Mouse (Mus musculus): Measurements from ENCODE around the gene Babam2. TPM values are rescaled to one million over a fixed set of nuclear protein-coding genes. Genes with fewer than 3 reads are reported as not detected.

Babam2 gene
- polyA plus RNA-seq, 1 experiment from 2014 or later = 33.5 TPM

DNA sequence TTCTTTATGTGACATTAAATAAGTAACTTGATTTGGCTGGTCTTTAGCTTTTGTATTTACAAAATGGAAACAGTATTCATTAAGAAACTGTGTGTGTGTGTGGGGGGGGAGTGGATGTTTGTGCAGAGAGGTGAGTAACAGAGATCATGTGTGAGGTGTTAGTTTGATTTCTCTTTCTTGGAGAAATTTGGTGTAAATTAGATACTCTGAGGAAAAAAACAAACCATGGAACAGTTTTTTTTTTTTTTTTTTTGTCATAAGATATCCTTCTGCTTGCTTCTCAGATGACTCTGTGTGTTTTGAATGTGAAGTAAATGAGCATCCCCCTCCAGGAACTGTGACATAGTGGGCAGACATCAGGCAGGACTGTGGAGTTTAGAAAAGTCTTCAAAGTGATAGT is 1.9 kb downstream of the Babam2 start:
- no peaks in the 10 kb centered on the region for H3K27me3 ChIP-seq (ENCODE audit: control insufficient read depth, insufficient read depth, low read length)
- H3K4me3 ChIP-seq (replicated peaks; ENCODE audit: low read depth, low read length) = no peak overlapping the region
- H3K36me3 ChIP-seq (ENCODE audit: control insufficient read depth, insufficient read depth, low read length) = 0 out of 2 replicates have a peak, but pooled peaks cover 3% of the 10 kb centered on the region
- H3K27ac ChIP-seq (replicated peaks; ENCODE audit: low read depth, low read length) = no peak overlapping the region
- DNase-seq (no peak), ATAC-seq (ENCODE audit: low FRiP score, low TSS enrichment) (no peak)
- H3K4me1 ChIP-seq (ENCODE audit: control insufficient read depth, insufficient read depth, low read length) = peaks cover 3% of the 10 kb centered on the region; the same call in 1 of the 2 replicates
- no peak overlapping the region for H3K4me2 ChIP-seq (ENCODE audit: low read length)
- H3K9me3 ChIP-seq (ENCODE audit: control insufficient read depth, low read length) = no peaks in the 10 kb centered on the region
- H3K9ac ChIP-seq (replicated peaks; ENCODE audit: low read length) = no peak overlapping the region

DNA sequence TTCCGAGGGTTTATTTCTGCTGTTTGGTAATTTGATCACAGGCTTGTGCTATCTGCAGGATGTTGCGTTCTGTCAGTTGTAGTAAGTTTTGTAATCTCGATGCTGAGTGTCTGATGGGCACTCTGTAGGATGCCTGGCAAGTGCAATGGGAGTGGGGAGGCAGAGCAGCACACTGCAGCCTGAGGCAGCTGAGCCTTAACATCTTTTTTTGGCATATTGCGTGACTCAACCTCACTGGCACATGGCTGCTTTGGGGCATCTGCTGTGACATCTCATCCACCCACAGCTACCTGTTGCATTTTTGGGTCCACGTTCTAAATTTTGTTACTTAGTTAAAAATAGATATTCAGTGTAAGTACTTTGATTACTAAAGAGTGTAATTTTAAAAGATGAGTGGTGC is 7.5 kb downstream of the Babam2 start:
- Histone ChIP-seq H3K36me3 (ENCODE audit: control insufficient read depth, insufficient read depth, low read length) (0 out of 2 replicates have a peak, but pooled peaks cover 3% of the 10 kb centered on the region), H3K4me2 (ENCODE audit: low read length) (no peak overlapping the region), H3K27me3 (ENCODE audit: control insufficient read depth, insufficient read depth, low read length) (no peaks in the 10 kb centered on the region), H3K9ac (replicated peaks; ENCODE audit: low read length) (no peak overlapping the region), H3K4me1 (ENCODE audit: control insufficient read depth, insufficient read depth, low read length) (no peaks in the 10 kb centered on the region), H3K27ac (replicated peaks; ENCODE audit: low read depth, low read length) (no peak overlapping the region), H3K9me3 (ENCODE audit: control insufficient read depth, low read length) (no peaks in the 10 kb centered on the region), H3K4me3 (replicated peaks; ENCODE audit: low read depth, low read length) (no peak overlapping the region)
- ATAC-seq (ENCODE audit: low FRiP score, low TSS enrichment) (no peak), DNase-seq (no peak)
- WGBS = 95% methylated on average over 5 of the region's 5 CpGs

DNA sequence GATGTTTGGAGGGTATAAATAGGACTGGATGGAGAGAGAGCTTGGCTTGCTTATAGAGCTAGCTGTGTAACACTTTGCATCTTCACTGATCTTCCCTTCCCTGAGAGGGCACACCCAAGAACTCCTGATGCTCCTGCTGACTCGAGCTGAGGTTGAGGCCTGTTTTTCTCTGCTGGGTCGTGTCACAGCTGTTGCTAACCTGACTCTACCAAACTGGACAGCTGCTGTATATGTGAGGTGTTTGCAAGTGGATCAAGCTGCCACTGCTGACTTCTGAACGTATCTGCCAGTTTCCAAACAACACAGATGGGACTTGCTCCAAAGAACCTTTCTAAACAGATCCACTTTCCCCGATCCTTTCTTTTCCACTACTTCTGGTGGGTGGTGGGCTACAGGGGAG is 9.3 kb downstream of the Babam2 start:
- Histone ChIP-seq H3K4me2 (ENCODE audit: low read length) (no peak overlapping the region), H3K9ac (replicated peaks; ENCODE audit: low read length) (no peak overlapping the region), H3K27me3 (ENCODE audit: control insufficient read depth, insufficient read depth, low read length) (no peaks in the 10 kb centered on the region), H3K4me3 (replicated peaks; ENCODE audit: low read depth, low read length) (no peak overlapping the region), H3K36me3 (ENCODE audit: control insufficient read depth, insufficient read depth, low read length) (0 out of 2 replicates have a peak, but pooled peaks cover 3% of the 10 kb centered on the region), H3K4me1 (ENCODE audit: control insufficient read depth, insufficient read depth, low read length) (no peaks in the 10 kb centered on the region), H3K27ac (replicated peaks; ENCODE audit: low read depth, low read length) (no peak overlapping the region), H3K9me3 (ENCODE audit: control insufficient read depth, low read length) (no peaks in the 10 kb centered on the region)
- 83% methylated on average over 4 of the region's 4 CpGs for WGBS
- no peak for ATAC-seq (ENCODE audit: low FRiP score, low TSS enrichment)
- DNase-seq = no peak

DNA sequence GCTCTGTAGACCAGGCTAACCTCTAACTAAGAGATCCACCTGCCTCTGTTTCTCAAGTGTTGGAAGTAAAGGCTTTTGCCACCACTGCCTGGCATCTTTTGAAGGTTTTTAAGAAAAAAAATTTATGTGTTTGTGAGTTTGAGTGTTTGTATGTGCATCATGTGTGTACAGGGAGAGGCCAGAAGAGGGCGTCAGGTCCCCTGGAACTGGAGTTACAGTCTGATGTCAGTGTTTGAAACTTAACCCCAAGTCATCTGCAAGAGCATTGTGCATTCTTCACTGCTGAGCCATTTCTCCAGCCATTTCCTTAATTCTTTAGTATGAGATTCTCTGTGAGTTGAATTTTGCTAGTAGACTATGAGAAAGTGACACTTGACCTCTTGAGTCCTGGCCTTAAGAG is 11.9 kb downstream of the Babam2 start:
- ATAC-seq (ENCODE audit: low FRiP score, low TSS enrichment) (no peak), DNase-seq (no peak)
- H3K27ac ChIP-seq (replicated peaks; ENCODE audit: low read depth, low read length) = no peak overlapping the region
- H3K9ac ChIP-seq (replicated peaks; ENCODE audit: low read length) = no peak overlapping the region
- H3K27me3 ChIP-seq (ENCODE audit: control insufficient read depth, insufficient read depth, low read length) = no peaks in the 10 kb centered on the region
- H3K9me3 ChIP-seq (ENCODE audit: control insufficient read depth, low read length) = no peaks in the 10 kb centered on the region
- no peaks in the 10 kb centered on the region for H3K4me1 ChIP-seq (ENCODE audit: control insufficient read depth, insufficient read depth, low read length)
- no peak overlapping the region for H3K4me3 ChIP-seq (replicated peaks; ENCODE audit: low read depth, low read length)
- no peaks in the 10 kb centered on the region for H3K36me3 ChIP-seq (ENCODE audit: control insufficient read depth, insufficient read depth, low read length)
- 87% methylated on average over 1 of the region's 1 CpGs for WGBS
- H3K4me2 ChIP-seq (ENCODE audit: low read length) = no peak overlapping the region

GRCm38 (mm10) chr5:31713280-31713711 is 15.8 kb downstream of the Babam2 start:
- Histone ChIP-seq H3K9ac (replicated peaks; ENCODE audit: low read length) (no peak overlapping the region), H3K27me3 (ENCODE audit: control insufficient read depth, insufficient read depth, low read length) (no peaks in the 10 kb centered on the region), H3K9me3 (ENCODE audit: control insufficient read depth, low read length) (no peaks in the 10 kb centered on the region), H3K4me3 (replicated peaks; ENCODE audit: low read depth, low read length) (no peak overlapping the region), H3K27ac (replicated peaks; ENCODE audit: low read depth, low read length) (no peak overlapping the region), H3K4me2 (ENCODE audit: low read length) (no peak overlapping the region), H3K4me1 (ENCODE audit: control insufficient read depth, insufficient read depth, low read length) (no peaks in the 10 kb centered on the region), H3K36me3 (ENCODE audit: control insufficient read depth, insufficient read depth, low read length) (no peaks in the 10 kb centered on the region)
- no peak for DNase-seq
- no peak for ATAC-seq (ENCODE audit: low FRiP score, low TSS enrichment)
- WGBS = 90% methylated on average over 2 of the region's 2 CpGs

DNA sequence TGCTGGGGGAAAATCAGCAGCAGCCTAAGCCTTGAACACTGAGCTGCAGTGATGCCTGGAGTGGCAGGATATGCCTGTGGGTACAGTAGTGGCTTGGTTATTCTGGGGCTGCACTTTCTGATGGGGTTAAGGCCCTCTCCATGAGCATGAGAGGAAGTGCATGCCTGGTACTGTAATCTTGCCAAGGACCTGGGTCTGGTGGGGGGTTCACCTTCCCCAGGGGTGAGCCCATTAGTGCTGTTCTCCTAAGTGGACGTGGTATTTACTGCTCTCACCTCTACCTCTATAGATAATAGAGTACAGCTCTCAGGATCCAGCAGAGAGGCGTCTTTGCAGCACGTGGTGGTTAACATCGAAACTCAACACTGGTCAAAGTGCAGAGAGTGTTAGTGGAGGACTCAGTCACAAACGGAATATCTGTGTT is 16.4 kb downstream of the Babam2 start:
- H3K27me3 ChIP-seq (ENCODE audit: control insufficient read depth, insufficient read depth, low read length) = no peaks in the 10 kb centered on the region
- H3K36me3 ChIP-seq (ENCODE audit: control insufficient read depth, insufficient read depth, low read length) = no peaks in the 10 kb centered on the region
- no peak overlapping the region for H3K4me3 ChIP-seq (replicated peaks; ENCODE audit: low read depth, low read length)
- no peak overlapping the region for H3K4me2 ChIP-seq (ENCODE audit: low read length)
- no peaks in the 10 kb centered on the region for H3K4me1 ChIP-seq (ENCODE audit: control insufficient read depth, insufficient read depth, low read length)
- DNase-seq = no peak
- H3K27ac ChIP-seq (replicated peaks; ENCODE audit: low read depth, low read length) = no peak overlapping the region
- WGBS = 78% methylated on average over 5 of the region's 5 CpGs
- H3K9me3 ChIP-seq (ENCODE audit: control insufficient read depth, low read length) = no peaks in the 10 kb centered on the region
- no peak overlapping the region for H3K9ac ChIP-seq (replicated peaks; ENCODE audit: low read length)
- ATAC-seq (ENCODE audit: low FRiP score, low TSS enrichment) = no peak

GRCm38 (mm10) chr5:31715486-31716150 is 18.1 kb downstream of the Babam2 start:
- WGBS = 84% methylated on average over 4 of the region's 4 CpGs
- H3K4me1 ChIP-seq (ENCODE audit: control insufficient read depth, insufficient read depth, low read length) = no peaks in the 10 kb centered on the region
- no peaks in the 10 kb centered on the region for H3K9me3 ChIP-seq (ENCODE audit: control insufficient read depth, low read length)
- H3K4me2 ChIP-seq (ENCODE audit: low read length) = no peak overlapping the region
- ATAC-seq (ENCODE audit: low FRiP score, low TSS enrichment) (no peak), DNase-seq (no peak)
- no peaks in the 10 kb centered on the region for H3K36me3 ChIP-seq (ENCODE audit: control insufficient read depth, insufficient read depth, low read length)
- H3K27ac ChIP-seq (replicated peaks; ENCODE audit: low read depth, low read length) = no peak overlapping the region
- no peak overlapping the region for H3K4me3 ChIP-seq (replicated peaks; ENCODE audit: low read depth, low read length)
- H3K9ac ChIP-seq (replicated peaks; ENCODE audit: low read length) = no peak overlapping the region
- no peaks in the 10 kb centered on the region for H3K27me3 ChIP-seq (ENCODE audit: control insufficient read depth, insufficient read depth, low read length)

DNA sequence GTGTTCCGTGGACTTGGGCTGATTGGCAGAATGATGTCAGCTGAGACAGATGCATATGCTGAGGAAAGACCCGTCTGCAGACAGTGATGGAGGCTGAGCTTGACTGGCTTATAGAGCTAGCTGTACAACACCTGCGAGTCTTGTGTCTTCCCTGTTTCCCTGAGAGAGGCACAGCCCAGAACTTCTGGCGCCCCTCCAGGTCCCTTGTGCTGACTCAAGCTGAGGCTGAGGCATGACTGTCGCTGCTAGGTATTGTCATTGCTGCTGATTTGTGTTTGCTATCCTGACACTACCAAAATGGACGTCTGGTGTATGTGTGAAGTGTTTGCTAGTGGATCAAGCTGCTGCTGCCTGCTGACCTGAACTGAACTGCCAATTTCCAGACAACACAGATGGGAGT is 27.0 kb downstream of the Babam2 start:
- Histone ChIP-seq H3K36me3 (ENCODE audit: control insufficient read depth, insufficient read depth, low read length) (no peaks in the 10 kb centered on the region), H3K4me3 (replicated peaks; ENCODE audit: low read depth, low read length) (no peak overlapping the region), H3K9me3 (ENCODE audit: control insufficient read depth, low read length) (no peaks in the 10 kb centered on the region), H3K9ac (replicated peaks; ENCODE audit: low read length) (no peak overlapping the region), H3K27me3 (ENCODE audit: control insufficient read depth, insufficient read depth, low read length) (no peaks in the 10 kb centered on the region), H3K4me1 (ENCODE audit: control insufficient read depth, insufficient read depth, low read length) (no peaks in the 10 kb centered on the region), H3K4me2 (ENCODE audit: low read length) (no peak overlapping the region), H3K27ac (replicated peaks; ENCODE audit: low read depth, low read length) (no peak overlapping the region)
- WGBS = 76% methylated on average over 6 of the region's 6 CpGs
- DNase-seq (no peak), ATAC-seq (ENCODE audit: low FRiP score, low TSS enrichment) (no peak)

GRCm38 (mm10) chr5:31725885-31726284 is 28.4 kb downstream of the Babam2 start:
- DNase-seq (no peak), ATAC-seq (ENCODE audit: low FRiP score, low TSS enrichment) (no peak)
- H3K4me1 ChIP-seq (ENCODE audit: control insufficient read depth, insufficient read depth, low read length) = no peaks in the 10 kb centered on the region
- H3K4me2 ChIP-seq (ENCODE audit: low read length) = no peak overlapping the region
- H3K27ac ChIP-seq (replicated peaks; ENCODE audit: low read depth, low read length) = no peak overlapping the region
- no peak overlapping the region for H3K9ac ChIP-seq (replicated peaks; ENCODE audit: low read length)
- no peak overlapping the region for H3K4me3 ChIP-seq (replicated peaks; ENCODE audit: low read depth, low read length)
- WGBS = 82% methylated on average over 2 of the region's 2 CpGs
- no peaks in the 10 kb centered on the region for H3K36me3 ChIP-seq (ENCODE audit: control insufficient read depth, insufficient read depth, low read length)
- no peaks in the 10 kb centered on the region for H3K27me3 ChIP-seq (ENCODE audit: control insufficient read depth, insufficient read depth, low read length)
- no peaks in the 10 kb centered on the region for H3K9me3 ChIP-seq (ENCODE audit: control insufficient read depth, low read length)

Measured in midbrain, embryonic 14.5 days (tissue).